Mouse (Mus musculus) liver, embryonic 14.5 days (tissue): ENCODE measurements around the gene Sbno2.

Source experiments
- CTCF ChIP-seq: IDR thresholded peaks from 2 replicates; pipeline ENCODE4 v1.5.1; 2016; ENCODE audit warnings: antibody characterized with exemption, low read depth, control low read depth
- EP300 ChIP-seq: IDR thresholded peaks from 2 replicates; pipeline ENCODE4 v1.6.1; 2016; ENCODE audit warnings: antibody characterized with exemption, low read depth

DNA sequence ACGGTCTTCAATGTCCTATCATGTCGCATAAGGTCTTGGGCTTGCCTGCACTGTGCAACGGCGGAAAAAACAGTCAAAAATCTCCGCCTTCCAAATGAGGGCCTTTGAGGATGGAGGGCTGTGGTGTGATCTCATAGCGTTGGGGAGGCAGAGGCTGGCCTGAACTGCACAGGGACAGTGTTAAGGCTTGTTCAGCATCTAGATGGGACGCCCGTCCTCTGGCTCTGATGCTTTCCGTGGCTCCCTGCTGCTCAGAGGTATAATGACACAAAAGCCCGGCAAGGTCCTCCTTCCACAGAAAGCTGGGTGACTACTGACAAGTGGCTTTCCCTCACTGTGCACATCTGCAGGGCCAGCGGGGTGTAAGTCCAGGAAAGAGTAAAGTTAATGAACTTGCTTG lies 85.2 kb downstream of the Sbno2 start:
- TF ChIP-seq CTCF (no peak), EP300 (no peak)
